Mouse (Mus musculus): ENCODE measurements around the gene Syngr3. TPM values are rescaled to one million over a fixed set of nuclear protein-coding genes. Genes with fewer than 3 reads are reported as not detected.

Gene Syngr3
- polyA plus RNA-seq, 1 experiment from 2014 or later: 1.9 TPM

GRCm38 (mm10) chr17:24692385-24692784 is 2.6 kb upstream of the Syngr3 start:
- H3K36me3 ChIP-seq (ENCODE audit: control insufficient read depth, insufficient read depth, low read length): peaks cover 6% of the 10 kb centered on the region; the same call in 1 of the 2 replicates
- peaks cover 21% of the 10 kb centered on the region for H3K4me1 ChIP-seq (replicated peaks; ENCODE audit: control insufficient read depth, insufficient read depth, low read length)
- 84% methylated on average over 5 of the region's 5 CpGs for WGBS
- no peak for ATAC-seq (ENCODE audit: low read depth)
- H3K27me3 ChIP-seq (ENCODE audit: control insufficient read depth, insufficient read depth, low read depth, low read length): peaks cover 33% of the 10 kb centered on the region
- no peak overlapping the region for H3K4me3 ChIP-seq (ENCODE audit: low read length)
- no peaks in the 10 kb centered on the region for H3K9me3 ChIP-seq (ENCODE audit: control insufficient read depth, low read length)
- no peak overlapping the region for H3K27ac ChIP-seq (ENCODE audit: low read length)
- H3K9ac ChIP-seq (ENCODE audit: low read length): no peak overlapping the region
- H3K4me2 ChIP-seq (ENCODE audit: low read depth, low read length): no peak overlapping the region

GRCm38 (mm10) chr17:24687599-24687998 is 2.2 kb downstream of the Syngr3 start:
- H3K4me2 ChIP-seq (ENCODE audit: low read depth, low read length): peak overlapping the region; percentile 70
- 17% methylated on average over 23 of the region's 23 CpGs for WGBS
- no peak for ATAC-seq (ENCODE audit: low read depth)
- H3K9me3 ChIP-seq (ENCODE audit: control insufficient read depth, low read length): no peaks in the 10 kb centered on the region
- H3K4me3 ChIP-seq (ENCODE audit: low read length): peak overlapping the region; percentile 48
- peak overlapping the region; percentile 60 for H3K9ac ChIP-seq (ENCODE audit: low read length)
- peaks cover 8% of the 10 kb centered on the region for H3K4me1 ChIP-seq (replicated peaks; ENCODE audit: control insufficient read depth, insufficient read depth, low read length)
- H3K27ac ChIP-seq (ENCODE audit: low read length): no peak overlapping the region
- H3K36me3 ChIP-seq (ENCODE audit: control insufficient read depth, insufficient read depth, low read length): peaks cover 3% of the 10 kb centered on the region; the same call in 1 of the 2 replicates
- H3K27me3 ChIP-seq (ENCODE audit: control insufficient read depth, insufficient read depth, low read depth, low read length): peaks cover 36% of the 10 kb centered on the region

GRCm38 (mm10) chr17:24687146-24687595 is 2.6 kb downstream of the Syngr3 start:
- peak overlapping the region; percentile 48 for H3K4me3 ChIP-seq (ENCODE audit: low read length)
- peak overlapping the region; percentile 70 for H3K4me2 ChIP-seq (ENCODE audit: low read depth, low read length)
- peaks cover 8% of the 10 kb centered on the region for H3K4me1 ChIP-seq (replicated peaks; ENCODE audit: control insufficient read depth, insufficient read depth, low read length)
- no peaks in the 10 kb centered on the region for H3K9me3 ChIP-seq (ENCODE audit: control insufficient read depth, low read length)
- ATAC-seq (ENCODE audit: low read depth): peak; percentile 76
- H3K27me3 ChIP-seq (ENCODE audit: control insufficient read depth, insufficient read depth, low read depth, low read length): peaks cover 36% of the 10 kb centered on the region
- WGBS: 2% methylated on average over 25 of the region's 25 CpGs
- no peak overlapping the region for H3K27ac ChIP-seq (ENCODE audit: low read length)
- no peaks in the 10 kb centered on the region; the same call in 1 of the 2 replicates for H3K36me3 ChIP-seq (ENCODE audit: control insufficient read depth, insufficient read depth, low read length)
- peak overlapping the region; percentile 60 for H3K9ac ChIP-seq (ENCODE audit: low read length)

DNA sequence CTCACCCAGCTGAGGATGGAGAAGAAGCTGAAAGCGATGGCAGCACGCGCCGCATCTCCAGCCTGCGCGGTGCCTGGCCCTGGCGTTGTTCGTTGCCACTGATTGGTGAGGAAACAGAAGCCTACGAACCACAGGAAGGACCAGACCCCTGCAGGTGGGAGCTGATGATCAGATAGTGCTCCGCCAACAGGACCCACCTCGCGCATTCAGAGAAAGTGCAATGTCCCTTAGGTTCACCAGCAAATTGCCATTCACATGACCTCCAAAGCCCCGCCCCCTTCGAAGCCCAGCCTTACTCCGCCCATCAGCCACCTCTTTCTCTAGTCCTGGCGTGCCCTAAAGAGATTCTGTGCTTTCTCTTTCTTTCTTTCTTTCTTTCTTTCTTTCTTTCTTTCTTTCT is 3.2 kb downstream of the Syngr3 start:
- Histone ChIP-seq H3K4me1 (replicated peaks; ENCODE audit: control insufficient read depth, insufficient read depth, low read length) (peaks cover 8% of the 10 kb centered on the region), H3K27ac (ENCODE audit: low read length) (no peak overlapping the region), H3K9ac (ENCODE audit: low read length) (no peak overlapping the region), H3K4me2 (ENCODE audit: low read depth, low read length) (peak overlapping the region; percentile 15; the same call in 1 of the 2 replicates), H3K9me3 (ENCODE audit: control insufficient read depth, low read length) (no peaks in the 10 kb centered on the region), H3K36me3 (ENCODE audit: control insufficient read depth, insufficient read depth, low read length) (peaks cover 1% of the 10 kb centered on the region; the same call in 1 of the 2 replicates), H3K27me3 (ENCODE audit: control insufficient read depth, insufficient read depth, low read depth, low read length) (peaks cover 36% of the 10 kb centered on the region), H3K4me3 (ENCODE audit: low read length) (no peak overlapping the region)
- WGBS: 32% methylated on average over 16 of the region's 16 CpGs
- ATAC-seq (ENCODE audit: low read depth): no peak; the same call in 1 of the 2 replicates

DNA sequence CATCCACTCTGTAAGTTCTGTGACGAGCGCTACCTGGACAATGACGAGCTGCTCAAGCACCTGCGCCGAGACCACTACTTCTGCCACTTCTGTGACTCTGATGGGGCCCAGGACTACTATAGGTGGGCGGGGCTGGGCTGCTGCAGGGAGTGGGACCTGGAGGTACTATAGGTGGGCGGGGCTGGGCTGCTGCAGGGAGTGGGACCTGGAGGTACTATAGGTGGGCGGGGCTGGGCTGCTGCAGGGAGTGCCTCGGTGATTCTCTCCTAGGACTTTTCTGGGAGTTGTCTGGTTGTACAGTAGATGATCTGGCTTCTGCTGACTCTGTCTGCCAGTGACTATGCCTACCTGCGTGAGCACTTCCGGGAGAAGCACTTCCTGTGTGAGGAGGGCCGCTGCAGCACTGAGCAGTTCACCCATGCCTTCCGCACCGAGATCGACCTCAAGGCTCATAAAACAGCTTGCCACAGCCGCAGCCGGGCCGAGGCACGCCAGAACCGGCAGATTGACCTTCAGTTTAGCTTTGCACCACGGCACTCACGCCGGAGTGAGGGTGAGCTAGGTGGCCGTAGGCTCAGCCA is 12.2 kb downstream of the Syngr3 start:
- Histone ChIP-seq H3K36me3 (ENCODE audit: control insufficient read depth, insufficient read depth, low read length) (peaks cover 46% of the 10 kb centered on the region), H3K27ac (ENCODE audit: low read length) (no peak overlapping the region), H3K4me3 (ENCODE audit: low read length) (no peak overlapping the region), H3K27me3 (ENCODE audit: control insufficient read depth, insufficient read depth, low read depth, low read length) (no peaks in the 10 kb centered on the region), H3K9ac (ENCODE audit: low read length) (no peak overlapping the region), H3K4me2 (ENCODE audit: low read depth, low read length) (no peak overlapping the region), H3K9me3 (ENCODE audit: control insufficient read depth, low read length) (no peaks in the 10 kb centered on the region), H3K4me1 (replicated peaks; ENCODE audit: control insufficient read depth, insufficient read depth, low read length) (no peaks in the 10 kb centered on the region; the same call in 1 of the 2 replicates)
- ATAC-seq (ENCODE audit: low read depth): no peak
- WGBS: 85% methylated on average over 24 of the region's 24 CpGs

GRCm38 (mm10) chr17:24676877-24677276 is 12.9 kb downstream of the Syngr3 start:
- Histone ChIP-seq H3K27me3 (ENCODE audit: control insufficient read depth, insufficient read depth, low read depth, low read length) (no peaks in the 10 kb centered on the region), H3K4me1 (replicated peaks; ENCODE audit: control insufficient read depth, insufficient read depth, low read length) (peaks cover 6% of the 10 kb centered on the region), H3K4me2 (ENCODE audit: low read depth, low read length) (no peak overlapping the region), H3K4me3 (ENCODE audit: low read length) (no peak overlapping the region), H3K9ac (ENCODE audit: low read length) (no peak overlapping the region), H3K36me3 (ENCODE audit: control insufficient read depth, insufficient read depth, low read length) (peaks cover 46% of the 10 kb centered on the region), H3K27ac (ENCODE audit: low read length) (no peak overlapping the region), H3K9me3 (ENCODE audit: control insufficient read depth, low read length) (no peaks in the 10 kb centered on the region)
- WGBS: 89% methylated on average over 5 of the region's 5 CpGs
- no peak for ATAC-seq (ENCODE audit: low read depth)

- Histone ChIP-seq H3K4me2 (ENCODE audit: low read depth, low read length) (no peak overlapping the region), H3K9me3 (ENCODE audit: control insufficient read depth, low read length) (no peaks in the 10 kb centered on the region), H3K9ac (ENCODE audit: low read length) (no peak overlapping the region), H3K27me3 (ENCODE audit: control insufficient read depth, insufficient read depth, low read depth, low read length) (no peaks in the 10 kb centered on the region), H3K4me3 (ENCODE audit: low read length) (no peak overlapping the region), H3K4me1 (replicated peaks; ENCODE audit: control insufficient read depth, insufficient read depth, low read length) (peaks cover 13% of the 10 kb centered on the region), H3K36me3 (ENCODE audit: control insufficient read depth, insufficient read depth, low read length) (peaks cover 41% of the 10 kb centered on the region), H3K27ac (ENCODE audit: low read length) (no peak overlapping the region)
- WGBS: 53% methylated on average over 2 of the region's 2 CpGs
- no peak for ATAC-seq (ENCODE audit: low read depth)
Measured at GRCm38 (mm10) chr17:24676187-24676586, 13.6 kb downstream of the Syngr3 start.

DNA sequence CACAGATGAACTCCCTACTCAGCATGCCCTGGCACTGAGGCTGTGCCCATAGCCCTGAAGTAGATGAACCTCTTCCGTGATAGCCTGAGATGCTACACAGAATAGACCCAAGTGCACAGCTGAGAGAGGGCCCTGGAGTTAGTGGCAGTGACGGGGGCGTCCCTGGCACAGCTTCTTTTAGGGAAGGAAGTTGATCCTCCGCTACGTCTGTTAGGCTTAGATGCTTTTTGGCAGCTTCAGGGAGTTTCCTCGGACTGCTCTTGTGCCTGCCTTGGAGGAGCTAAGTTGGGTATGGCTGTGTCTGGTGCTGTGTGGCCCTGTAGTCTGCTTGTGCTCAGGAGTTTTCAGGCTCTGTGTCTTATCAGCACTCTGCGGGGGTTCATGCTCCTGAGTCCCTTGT is 15.5 kb downstream of the Syngr3 start:
- H3K27ac ChIP-seq (ENCODE audit: low read length): no peak overlapping the region
- H3K9me3 ChIP-seq (ENCODE audit: control insufficient read depth, low read length): no peaks in the 10 kb centered on the region
- peaks cover 25% of the 10 kb centered on the region for H3K36me3 ChIP-seq (ENCODE audit: control insufficient read depth, insufficient read depth, low read length)
- peaks cover 23% of the 10 kb centered on the region for H3K4me1 ChIP-seq (replicated peaks; ENCODE audit: control insufficient read depth, insufficient read depth, low read length)
- H3K27me3 ChIP-seq (ENCODE audit: control insufficient read depth, insufficient read depth, low read depth, low read length): no peaks in the 10 kb centered on the region
- no peak overlapping the region for H3K4me2 ChIP-seq (ENCODE audit: low read depth, low read length)
- no peak overlapping the region for H3K4me3 ChIP-seq (ENCODE audit: low read length)
- 71% methylated on average over 7 of the region's 7 CpGs for WGBS
- no peak overlapping the region for H3K9ac ChIP-seq (ENCODE audit: low read length)
- no peak for ATAC-seq (ENCODE audit: low read depth)

GRCm38 (mm10) chr17:24672141-24672540 is 17.6 kb downstream of the Syngr3 start:
- Histone ChIP-seq H3K4me1 (replicated peaks; ENCODE audit: control insufficient read depth, insufficient read depth, low read length) (peaks cover 26% of the 10 kb centered on the region), H3K36me3 (ENCODE audit: control insufficient read depth, insufficient read depth, low read length) (peaks cover 4% of the 10 kb centered on the region; the same call in 1 of the 2 replicates), H3K9me3 (ENCODE audit: control insufficient read depth, low read length) (no peaks in the 10 kb centered on the region), H3K27ac (ENCODE audit: low read length) (no peak overlapping the region), H3K4me3 (ENCODE audit: low read length) (no peak overlapping the region), H3K27me3 (ENCODE audit: control insufficient read depth, insufficient read depth, low read depth, low read length) (no peaks in the 10 kb centered on the region), H3K4me2 (ENCODE audit: low read depth, low read length) (peak overlapping the region; percentile 90; the same call in 1 of the 2 replicates), H3K9ac (ENCODE audit: low read length) (0 out of 2 replicates have a peak overlapping the region, but pooled peaks have one; percentile 17)
- WGBS: 11% methylated on average over 5 of the region's 5 CpGs
- ATAC-seq (ENCODE audit: low read depth): no peak

Measured in lung, embryonic 16.5 days (tissue).